20 mouse cellular contexts compared by ENCODE assay signal in the genomic region with DNA sequence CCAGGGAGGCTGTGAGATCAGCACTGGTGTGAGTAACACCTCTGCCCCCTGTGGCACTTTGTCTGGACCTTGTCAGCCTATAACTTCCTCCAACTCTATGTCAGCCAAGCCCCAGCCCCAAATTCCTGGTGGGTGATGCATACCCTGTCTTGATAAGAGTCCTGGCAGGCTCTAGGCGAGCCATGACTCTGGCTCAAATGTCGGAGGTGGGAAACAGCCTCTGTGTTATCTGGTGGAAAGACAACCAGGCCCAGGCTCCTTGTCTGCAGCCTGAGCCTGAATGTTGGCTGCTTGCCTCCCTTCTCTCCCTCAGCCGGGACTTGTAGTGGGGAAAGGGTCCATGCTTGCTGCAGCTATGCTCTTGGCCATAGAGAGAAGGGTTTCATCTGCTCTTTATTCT. TPM values are rescaled to one million over a fixed set of nuclear protein-coding genes. Genes with fewer than 3 reads are reported as not detected.
DNase-seq lines count a peak whose midpoint lies in the region; ATAC-seq and TF ChIP-seq lines count a peak whose summit lies in the region.
"Had no signal": no experiment of that assay in that cellular context is flagged by ENCODE, and none has a peak within 500 bp of the region (broad histone marks: within the 10 kb centered on the region; RNA-seq: fewer than 3 reads in every experiment).

No protein-coding gene starts in this region.

- no peaks in the 10 kb centered on the region for H3K9me3 ChIP-seq in heart, embryonic 14.5 days (ENCODE audit: control insufficient read depth, low read length)
- H3K9me3 ChIP-seq in heart, postnatal 0 days (replicated peaks; ENCODE audit: control insufficient read depth, low read length), result no peaks in the 10 kb centered on the region
- H3K9me3 ChIP-seq: G1E; liver, embryonic 15.5 days had no signal

- H3K4me1 ChIP-seq in heart, embryonic 14.5 days (ENCODE audit: control insufficient read depth in 2 of 2, insufficient read depth in 2 of 2, low read length in 2 of 2), result peaks cover 54 to 55% of the 10 kb centered on the region in 2 experiments
- H3K4me1 ChIP-seq in heart, postnatal 0 days (ENCODE audit: control insufficient read depth, insufficient read depth), result peaks cover 22% of the 10 kb centered on the region

- no peak overlapping the region for H3K4me2 ChIP-seq in heart, embryonic 14.5 days (ENCODE audit: low read length)
- no peak overlapping the region for H3K4me2 ChIP-seq in heart, postnatal 0 days (ENCODE audit: low read depth, low read length)
- H3K4me2 ChIP-seq: hindbrain, embryonic 14.5 days; liver, embryonic 15.5 days had no signal

- H3K27me3 ChIP-seq in heart, embryonic 14.5 days (ENCODE audit: control insufficient read depth, insufficient read depth, low read length), result 0 out of 2 replicates have a peak, but pooled peaks cover 7% of the 10 kb centered on the region
- no peaks in the 10 kb centered on the region for H3K27me3 ChIP-seq in heart, postnatal 0 days (ENCODE audit: control insufficient read depth, insufficient read depth, low read length)

- peak; percentile 82 for ATAC-seq in heart, embryonic 14.5 days (ENCODE audit: insufficient number of reproducible peaks, insufficient read depth, low FRiP score, low read depth)
- ATAC-seq in heart, postnatal 0 days (ENCODE audit: insufficient read depth, low read depth), result peak; percentile 81
- ATAC-seq: intestine, postnatal 0 days; midbrain, embryonic 16.5 days had no signal

- H3K36me3 ChIP-seq in heart, embryonic 14.5 days (ENCODE audit: control insufficient read depth, insufficient read depth, low read length), result no peaks in the 10 kb centered on the region
- H3K36me3 ChIP-seq in heart, postnatal 0 days (replicated peaks; ENCODE audit: control insufficient read depth, insufficient read depth, low read length), result no peaks in the 10 kb centered on the region
- H3K36me3 ChIP-seq: G1E; liver, embryonic 15.5 days had no signal

- no peak for TF ChIP-seq EP300 in heart, postnatal 0 days (IDR thresholded peaks at IDR 0.05; ENCODE audit: low read depth)

- peak overlapping the region; percentile 87 to 94 for H3K27ac ChIP-seq in heart, embryonic 14.5 days (replicated peaks in 1 of 2; ENCODE audit: control insufficient read depth in 1 of 2, insufficient read depth in 1 of 2, low read depth in 2 of 2, low read length in 2 of 2)
- H3K27ac ChIP-seq in heart, postnatal 0 days (ENCODE audit: low read depth), result peak overlapping the region; percentile 70
- H3K27ac ChIP-seq: hindbrain, embryonic 14.5 days; kidney, postnatal 0 days; liver, embryonic 15.5 days had no signal

- no peak overlapping the region for H3K9ac ChIP-seq in heart, embryonic 14.5 days (ENCODE audit: low read length)
- H3K9ac ChIP-seq in heart, postnatal 0 days (replicated peaks; ENCODE audit: low read depth, low read length), result no peak overlapping the region
- H3K9ac ChIP-seq: hindbrain, embryonic 14.5 days; liver, embryonic 15.5 days had no signal

- intact Hi-C loops in heart, postnatal 36 days (cut with DNase I), result no loop called here

- H3K4me3 ChIP-seq in heart, embryonic 14.5 days (ENCODE audit: control insufficient read depth in 1 of 2, insufficient read depth in 1 of 2, low read depth in 1 of 2, low read length in 2 of 2), result no peak overlapping the region
- H3K4me3 ChIP-seq in heart, postnatal 0 days (ENCODE audit: low read depth, low read length), result no peak overlapping the region
- H3K4me3 ChIP-seq: liver, embryonic 15.5 days had no signal

- DNase-seq in heart, postnatal 36 days, result no peak
- DNase-seq in 3T3-L1 (ENCODE audit: low read depth, low spot score) (peak; percentile 85), NIH3T3 (ENCODE audit: low read depth) (peak; percentile 63)
- peak; percentile 80 for DNase-seq in heart, postnatal 0 days (ENCODE audit: low spot score)
- no peak for DNase-seq in adrenal gland, postnatal 4 days (ENCODE audit: low spot score in 2 of 2)
- no peak for DNase-seq in spleen, postnatal 14 days (ENCODE audit: low spot score in 2 of 2)
- DNase-seq in kidney, postnatal 10 days, result no peak
- DNase-seq: adrenal gland, postnatal 36 days; cerebellum, adult 9-11 months; gastrocnemius, postnatal 36 days; right cerebral cortex, postnatal 4 days; thymus, adult 2 months had no signal

- WGBS in heart, embryonic 14.5 days, result 0% methylated on average over 3 of the region's 3 CpGs
- 6% methylated on average over 3 of the region's 3 CpGs for WGBS in heart, postnatal 0 days

- TF ChIP-seq CTCF in heart, postnatal 0 days (IDR thresholded peaks at IDR 0.05; ENCODE audit: low read depth), result no peak

RNA-seq across cellular contexts. Expression of a gene that starts 1.4 kb away (rescaled TPM):
- 127 and 144 TPM in 2 replicates for polyA plus RNA-seq in heart, embryonic 14.5 days (2014; fragmentation: Nextera tagmentation; extraction: Ambion mirVana)
- 10 to 100 TPM; 65.7 to 83.2 TPM for total RNA-seq in heart, postnatal 36 days (2021)
- 222 and 302 TPM in 2 replicates for total RNA-seq in heart, postnatal 0 days (2014; rRNA removed; ENCODE audit: low replicate concordance)
- polyA plus RNA-seq in heart, postnatal 0 days (2015; fragmentation: Nextera tagmentation; extraction: Ambion mirVana), result 117 and 120 TPM in 2 replicates
- 10 to 100 TPM; 71.7 to 73.5 TPM for total RNA-seq in adrenal gland, postnatal 4 days (2021)
- total RNA-seq: megakaryocyte progenitor cell, adult 5-6 weeks had no signal
- polyA plus RNA-seq: G1E had no signal

RNA-seq across cellular contexts. Expression of a gene that starts 54.4 kb away (rescaled TPM):
- polyA plus RNA-seq in heart, embryonic 14.5 days (2014; fragmentation: Nextera tagmentation; extraction: Ambion mirVana), result 11.4 and 12.7 TPM in 2 replicates
- 10 to 100 TPM; 15.7 to 16.7 TPM for total RNA-seq in heart, postnatal 36 days (2021)
- 17.9 and 19.6 TPM in 2 replicates for total RNA-seq in heart, postnatal 0 days (2014; rRNA removed; ENCODE audit: low replicate concordance)
- 9.2 and 9.5 TPM in 2 replicates for polyA plus RNA-seq in heart, postnatal 0 days (2015; fragmentation: Nextera tagmentation; extraction: Ambion mirVana)
- total RNA-seq in adrenal gland, postnatal 4 days (2021), result 10 to 100 TPM; 12.9 to 17.8 TPM

Comparison
In these comparisons a context has a peak if more than half of its experiments do, and no peak if none do; other contexts are left out.
1. DNase-seq: peak in 3T3-L1 (single experiment), NIH3T3 (single experiment) and heart, postnatal 0 days (single experiment); none in heart, postnatal 36 days (0 of 2), adrenal gland, postnatal 4 days (0 of 2), spleen, postnatal 14 days (0 of 2) and kidney, postnatal 10 days (single experiment).